Mouse (Mus musculus) MEL (cell line): ENCODE data around the gene Fbxo36. TPM values are rescaled to one million over a fixed set of nuclear protein-coding genes. Genes with fewer than 3 reads are reported as not detected.
A peak's percentile ranks its signal among the peaks of the same experiment; 100 is the strongest.

Experiments
- DNase-seq: peaks from one replicate; pipeline ENCODE4 v3.0.0; 2011; ENCODE audit warnings: low read depth, low spot score
- H3K27ac ChIP-seq: 2 replicates; pipeline ENCODE4 v1.5.1; 2012; ENCODE audit warnings: low read depth, mild to moderate bottlenecking, control low read depth, low read length, moderate library complexity; ENCODE audit not compliant: control insufficient read depth
- H3K27me3 ChIP-seq, 2 experiments: fragments of 150-350 bp in 1 of 2; sonication (generic) in 1 of 2; 2 replicates each; pipeline ENCODE4 v1.6.1; 2012; ENCODE audit warnings: low read length in 2 of 2, mild to moderate bottlenecking in 2 of 2, improper control_type of control experiment in 1 of 2, moderate library complexity in 1 of 2; ENCODE audit not compliant: insufficient read depth in 2 of 2, control insufficient read depth in 1 of 2
- H3K36me3 ChIP-seq, 2 experiments: 2 replicates each; pipeline ENCODE4 v1.6.1; 2012 to 2014; ENCODE audit warnings: low read length in 2 of 2, improper control_type of control experiment in 1 of 2, inconsistent platforms in 1 of 2, mild to moderate bottlenecking in 1 of 2; ENCODE audit not compliant: insufficient read depth in 2 of 2, control insufficient read depth in 1 of 2
- H3K4me1 ChIP-seq, 2 experiments: fragments of 150-350 bp in 1 of 2; sonication (generic) in 1 of 2; 2 replicates each; pipeline ENCODE4 v1.6.1; 2012; ENCODE audit warnings: low read length in 2 of 2, improper control_type of control experiment in 1 of 2, mild to moderate bottlenecking in 1 of 2; ENCODE audit not compliant: insufficient read depth in 2 of 2, control insufficient read depth in 1 of 2
- H3K4me3 ChIP-seq, 2 experiments: fragments of 150-350 bp in 1 of 2; sonication (generic) in 1 of 2; 2 replicates each; pipeline ENCODE4 v1.5.1; 2012; ENCODE audit warnings: low read depth in 2 of 2, low read length in 2 of 2, mild to moderate bottlenecking in 2 of 2, moderate library complexity in 2 of 2, control low read depth in 1 of 2, improper control_type of control experiment in 1 of 2; ENCODE audit not compliant: control insufficient read depth in 1 of 2, insufficient read depth in 1 of 2
- H3K79me2 ChIP-seq: 2 replicates; pipeline ENCODE4 v1.6.1; 2012; ENCODE audit warnings: mild to moderate bottlenecking, low read length, moderate library complexity; ENCODE audit not compliant: control insufficient read depth, poor library complexity, insufficient read depth
- H3K9ac ChIP-seq: 2 replicates; pipeline ENCODE4 v1.6.1; 2012; ENCODE audit warnings: low read depth, mild to moderate bottlenecking, control low read depth, low read length, moderate library complexity; ENCODE audit not compliant: control insufficient read depth, poor library complexity, severe bottlenecking
- H3K9me3 ChIP-seq: fragments of 150-350 bp; sonication (generic); replicated peaks from 2 replicates; pipeline ENCODE4 v1.6.1; 2012; ENCODE audit warnings: mild to moderate bottlenecking, low read length, improper control_type of control experiment, moderate library complexity; ENCODE audit not compliant: insufficient read depth
- CTCF ChIP-seq, 3 experiments: IDR thresholded peaks in 2 of 3; conservative IDR thresholded peaks in 1 of 3; 2 replicates each; pipeline ENCODE4 v1.5.1; 2011 to 2012; ENCODE audit warnings: low read length in 3 of 3, low read depth in 2 of 3, mild to moderate bottlenecking in 2 of 3, improper control_type of control experiment in 1 of 3, inconsistent platforms in 1 of 3, mixed read lengths in 1 of 3, moderate library complexity in 1 of 3; ENCODE audit not compliant: control insufficient read depth in 1 of 3, insufficient read depth in 1 of 3, poor library complexity in 1 of 3, severe bottlenecking in 1 of 3
- EP300 ChIP-seq, 2 experiments: IDR thresholded peaks; 2 replicates each; pipeline ENCODE4 v1.6.1; 2011; ENCODE audit warnings: improper control_type of control experiment in 2 of 2, low read length in 2 of 2, low read depth in 1 of 2, mild to moderate bottlenecking in 1 of 2
- GABPA ChIP-seq: IDR thresholded peaks from 2 replicates; pipeline ENCODE4 v1.6.1; 2012; ENCODE audit warnings: low read depth, mild to moderate bottlenecking, inconsistent platforms, low read length, improper control_type of control experiment, moderate library complexity
- KAT2A ChIP-seq: conservative IDR thresholded peaks from 2 replicates; pipeline ENCODE4 v1.6.1; 2012; ENCODE audit warnings: low read depth, low read length, improper control_type of control experiment, inconsistent platforms
- MAZ ChIP-seq: IDR thresholded peaks from 2 replicates; pipeline ENCODE4 v1.6.1; 2012; ENCODE audit warnings: low read depth, mild to moderate bottlenecking, inconsistent platforms, low read length, improper control_type of control experiment
- MEF2A ChIP-seq: IDR thresholded peaks from 2 replicates; pipeline ENCODE4 v1.6.1; 2014; ENCODE audit warnings: low read depth, mild to moderate bottlenecking, inconsistent platforms, low read length, improper control_type of control experiment; ENCODE audit not compliant: poor library complexity, insufficient replicate concordance, severe bottlenecking; ENCODE audit errors: extremely low read depth
- MXI1 ChIP-seq: IDR thresholded peaks from 2 replicates; pipeline ENCODE4 v1.6.1; 2011; ENCODE audit warnings: mild to moderate bottlenecking, low read depth, low read length, improper control_type of control experiment
- POLR2AphosphoS2 ChIP-seq: IDR thresholded peaks from 2 replicates; pipeline ENCODE4 v1.6.1; 2011; ENCODE audit warnings: low read length, improper control_type of control experiment
- POLR2AphosphoS5 ChIP-seq: IDR thresholded peaks from 2 replicates; pipeline ENCODE4 v1.6.1; 2012; ENCODE audit warnings: low read depth, borderline replicate concordance, mild to moderate bottlenecking, inconsistent platforms, low read length, moderate library complexity, mixed read lengths
- RAD21 ChIP-seq: IDR thresholded peaks from 2 replicates; pipeline ENCODE4 v1.6.1; 2011; ENCODE audit warnings: mild to moderate bottlenecking, low read depth, low read length, improper control_type of control experiment
- RCOR1 ChIP-seq: IDR thresholded peaks from 2 replicates; pipeline ENCODE4 v1.6.1; 2012; ENCODE audit warnings: low read depth, mild to moderate bottlenecking, inconsistent platforms, low read length, improper control_type of control experiment
- SIN3A ChIP-seq: IDR thresholded peaks from 2 replicates; pipeline ENCODE4 v1.6.1; 2012; ENCODE audit warnings: low read length, improper control_type of control experiment, inconsistent platforms
- TCF12 ChIP-seq: IDR thresholded peaks from 2 replicates; pipeline ENCODE4 v1.6.1; 2014; ENCODE audit warnings: low read depth, mild to moderate bottlenecking, inconsistent platforms, low read length, improper control_type of control experiment, moderate library complexity
- UBTF ChIP-seq: IDR thresholded peaks from 2 replicates; pipeline ENCODE4 v1.6.1; 2012; ENCODE audit warnings: low read depth, mild to moderate bottlenecking, inconsistent platforms, low read length, improper control_type of control experiment, moderate library complexity, borderline replicate concordance; ENCODE audit not compliant: insufficient read depth
- ZKSCAN1 ChIP-seq: IDR thresholded peaks from 2 replicates; pipeline ENCODE4 v1.6.1; 2012; ENCODE audit warnings: low read depth, mild to moderate bottlenecking, inconsistent platforms, low read length, improper control_type of control experiment, moderate library complexity
- polyA plus RNA-seq, 2 experiments: library from polyadenylated mRNA; stranded (reverse) in 1 of 2; unstranded in 1 of 2; fragments of >175 nt in 1 of 2; fragments of >200 nt in 1 of 2; gene quantifications; 2 replicates each; pipeline versions ENCODE4 v1.2.1 to v1.2.4; 2012; ENCODE audit warnings: low replicate concordance in 2 of 2, low read depth in 1 of 2; ENCODE audit not compliant: insufficient read length in 2 of 2, insufficient read depth in 1 of 2, missing spikeins in 1 of 2
- total RNA-seq: library from RNA; depleted of rRNA; stranded (reverse); fragments of 300-350 nt; gene quantifications from 2 replicates; pipeline ENCODE4 v1.2.3, GENCODE M21; 2012

The Fbxo36 gene
- total and polyA plus RNA-seq, 3 experiments = 2.5 to 2.9 TPM; not detected in 1

DNA sequence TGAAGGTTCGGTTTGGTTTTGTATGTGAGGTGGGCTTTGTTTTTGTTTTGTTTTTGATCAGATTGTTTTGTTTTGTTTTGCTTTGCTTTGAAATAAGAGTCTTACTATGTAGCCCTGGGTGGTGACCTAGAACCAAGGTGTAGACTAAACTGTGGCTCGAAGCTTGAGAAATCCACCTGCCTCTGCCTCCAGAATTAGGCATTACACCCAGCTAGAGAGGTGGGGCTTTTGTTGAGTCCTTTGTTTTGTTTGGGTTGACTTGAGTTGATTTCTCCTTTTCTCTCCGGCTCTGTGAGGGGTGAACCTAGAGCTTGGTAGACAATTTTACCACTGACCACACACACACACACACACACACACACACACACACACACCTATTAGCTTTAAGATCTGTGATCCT is 1.4 kb downstream of the Fbxo36 start:
- TF ChIP-seq POLR2AphosphoS5 = no peak
- TF ChIP-seq ZKSCAN1 = no peak
- no peak for TF ChIP-seq GABPA
- no peak for TF ChIP-seq RAD21
- no peak for TF ChIP-seq MAZ
- TF ChIP-seq CTCF (IDR thresholded peaks at IDR 0.05 in 2 of 3, conservative IDR thresholded peaks at IDR 0.05 in 1 of 3; ENCODE audit: control insufficient read depth in 1 of 3, insufficient read depth in 1 of 3, low read depth in 2 of 3, low read length in 3 of 3, poor library complexity in 1 of 3, severe bottlenecking in 1 of 3) = no peak
- TF ChIP-seq MXI1 = no peak
- TF ChIP-seq EP300 (IDR thresholded peaks at IDR 0.05; ENCODE audit: low read depth in 1 of 2, low read length in 2 of 2) = no peak
- no peak for TF ChIP-seq KAT2A
- TF ChIP-seq UBTF = no peak
- no peak for TF ChIP-seq RCOR1
- no peak for DNase-seq
- Histone ChIP-seq H3K9me3 (no peaks in the 10 kb centered on the region), H3K27me3 (no peaks in the 10 kb centered on the region), H3K36me3 (peaks cover 2 to 15% of the 10 kb centered on the region in 2 experiments; a peak in 3 of 4 replicates), H3K4me1 (peaks cover 0 to 5% of the 10 kb centered on the region in 2 experiments; a peak in 1 of 4 replicates), H3K79me2 (peaks cover 39% of the 10 kb centered on the region), H3K9ac (peak overlapping the region; percentile 100), H3K27ac (no peak overlapping the region), H3K4me3 (peak overlapping the region; percentile 79 to 94; a peak in 3 of 4 replicates)

DNA sequence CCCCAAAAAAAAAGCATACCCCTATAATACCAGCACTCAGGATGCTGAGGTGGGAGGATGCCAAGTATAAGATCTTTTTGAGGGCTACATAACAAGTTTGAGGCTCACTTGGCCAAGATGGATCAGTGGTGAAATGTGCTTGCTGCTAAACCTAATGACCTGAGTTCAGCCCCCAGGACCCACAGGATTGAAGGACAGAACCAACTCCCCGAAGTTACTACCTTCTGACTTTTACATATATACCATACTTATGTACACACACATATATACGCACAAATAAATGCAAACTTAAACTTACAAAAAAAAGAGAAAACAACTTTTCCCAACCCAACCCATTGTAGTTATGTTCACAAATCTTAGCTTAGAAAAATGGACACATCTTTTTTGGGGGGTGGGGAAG is 3.7 kb downstream of the Fbxo36 start:
- Histone ChIP-seq H3K4me3 (no peak overlapping the region), H3K9me3 (no peaks in the 10 kb centered on the region), H3K79me2 (peaks cover 19% of the 10 kb centered on the region), H3K27ac (no peak overlapping the region), H3K27me3 (no peaks in the 10 kb centered on the region), H3K9ac (no peak overlapping the region), H3K4me1 (peaks cover 0 to 5% of the 10 kb centered on the region in 2 experiments; a peak in 1 of 4 replicates), H3K36me3 (peaks cover 0 to 3% of the 10 kb centered on the region in 2 experiments; a peak in 2 of 4 replicates)
- no peak for DNase-seq
- no peak for TF ChIP-seq MEF2A

DNA sequence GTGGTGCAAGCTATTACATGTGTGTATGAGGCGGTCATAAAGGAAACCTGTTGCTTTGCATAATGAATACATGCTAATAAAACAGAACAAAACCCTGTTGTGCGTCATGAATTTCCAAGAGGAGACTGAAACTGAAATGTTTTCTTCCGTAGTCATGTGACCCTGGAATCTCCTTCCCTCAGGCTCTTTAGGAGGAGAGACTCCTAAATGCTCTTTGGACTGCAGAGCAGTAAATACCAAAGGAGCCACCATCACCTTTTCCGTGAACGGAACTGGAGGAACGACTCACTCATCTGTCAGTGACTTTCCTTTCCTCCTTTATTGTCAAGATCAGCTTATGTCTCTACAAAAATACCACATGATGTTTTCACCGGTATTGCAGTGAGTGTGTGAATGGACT is 8.1 kb downstream of the Fbxo36 start:
- no peaks in the 10 kb centered on the region for H3K9me3 ChIP-seq
- no peaks in the 10 kb centered on the region for H3K79me2 ChIP-seq
- no peak overlapping the region for H3K9ac ChIP-seq
- H3K36me3 ChIP-seq = peaks cover 0 to 13% of the 10 kb centered on the region in 2 experiments; a peak in 2 of 4 replicates
- H3K27ac ChIP-seq = no peak overlapping the region
- TF ChIP-seq RAD21 = no peak
- no peak for TF ChIP-seq POLR2AphosphoS2
- no peak for TF ChIP-seq TCF12
- no peak for TF ChIP-seq POLR2AphosphoS5
- TF ChIP-seq SIN3A = no peak
- H3K4me3 ChIP-seq = no peak overlapping the region
- DNase-seq = no peak
- peaks cover 2 to 10% of the 10 kb centered on the region in 2 experiments for H3K4me1 ChIP-seq
- H3K27me3 ChIP-seq = no peaks in the 10 kb centered on the region
